Mouse (Mus musculus): ENCODE data around the gene Pik3cb. TPM values are rescaled to one million over a fixed set of nuclear protein-coding genes. Genes with fewer than 3 reads are reported as not detected.

Pik3cb gene
- total and polyA plus RNA-seq, 3 experiments, result 0.98 to 16.8 (median 4.0) TPM

DNA sequence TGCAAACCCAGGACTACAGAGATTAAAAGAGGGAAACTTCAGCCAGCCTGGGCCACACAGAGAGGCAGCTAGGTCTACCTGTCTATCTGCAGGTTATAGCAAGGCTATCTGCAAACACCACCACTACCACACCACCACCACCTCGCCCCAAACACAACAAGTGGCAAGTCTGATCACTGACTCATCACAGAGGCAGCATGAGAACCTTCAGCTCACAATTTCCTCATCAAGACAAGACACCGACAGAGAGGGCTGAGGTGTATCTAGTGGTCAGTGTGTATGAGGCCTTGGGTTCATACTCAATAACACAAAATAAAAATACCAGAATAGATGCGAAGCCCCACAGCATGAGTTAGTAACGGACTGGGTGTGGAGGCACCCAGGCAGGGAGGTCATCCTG is 9.3 kb downstream of the Pik3cb start:
- H3K9me3 ChIP-seq (replicated peaks), result no peaks in the 10 kb centered on the region
- peaks cover 36% of the 10 kb centered on the region for H3K4me1 ChIP-seq (ENCODE audit: insufficient read depth, low read depth, low read length)
- peaks cover 46% of the 10 kb centered on the region for H3K36me3 ChIP-seq (replicated peaks)
- TF ChIP-seq POLR2AphosphoS5 (IDR thresholded peaks at IDR 0.05; ENCODE audit: insufficient replicate concordance, low read depth, low read length) (no peak), TAL1 (conservative IDR thresholded peaks at IDR 0.05; ENCODE audit: low read depth, low read length) (no peak), GATA2 (IDR thresholded peaks at IDR 0.05; ENCODE audit: borderline replicate concordance, low read depth, low read length) (no peak), CTCF (IDR thresholded peaks at IDR 0.05; ENCODE audit: low read depth, low read length) (no peak), GATA1 (IDR thresholded peaks at IDR 0.05; ENCODE audit: borderline replicate concordance, low read length) (no peak)
- ATAC-seq (ENCODE audit: extremely low read depth, insufficient number of reproducible peaks, low FRiP score, poor library complexity, severe bottlenecking) (no peak), DNase-seq (ENCODE audit: low spot score) (no peak)
- H3K4me3 ChIP-seq (ENCODE audit: low read depth, low read length), result no peak overlapping the region
- no peaks in the 10 kb centered on the region for H3K27me3 ChIP-seq (ENCODE audit: insufficient read depth, low read length)

DNA sequence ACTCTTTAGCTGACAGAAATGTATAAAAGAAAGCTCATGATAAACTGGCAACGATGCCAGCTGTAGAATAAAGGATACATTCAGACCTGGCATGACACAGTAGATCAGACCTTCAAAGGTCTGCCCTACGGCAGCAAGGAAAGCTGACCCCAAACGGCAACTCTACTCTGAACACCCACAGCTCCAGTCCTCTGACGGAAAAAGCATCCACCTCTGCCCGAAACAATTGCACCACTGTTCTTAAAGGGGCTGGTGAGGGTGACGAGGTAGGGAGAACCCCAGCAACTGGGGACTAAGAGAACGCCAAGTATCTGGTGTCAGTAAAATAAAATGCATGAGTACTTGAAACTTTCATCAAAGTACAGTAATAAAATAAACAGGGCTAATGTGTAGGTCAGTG is 12.8 kb downstream of the Pik3cb start:
- peaks cover 35% of the 10 kb centered on the region for H3K4me1 ChIP-seq (ENCODE audit: insufficient read depth, low read depth, low read length)
- H3K9me3 ChIP-seq (replicated peaks), result no peaks in the 10 kb centered on the region
- no peak overlapping the region for H3K4me3 ChIP-seq (ENCODE audit: low read depth, low read length)
- H3K27me3 ChIP-seq (ENCODE audit: insufficient read depth, low read length), result no peaks in the 10 kb centered on the region
- DNase-seq (ENCODE audit: low spot score) (no peak), ATAC-seq (ENCODE audit: extremely low read depth, insufficient number of reproducible peaks, low FRiP score, poor library complexity, severe bottlenecking) (no peak)
- no peak for TF ChIP-seq GATA2 (IDR thresholded peaks at IDR 0.05; ENCODE audit: borderline replicate concordance, low read depth, low read length)
- no peak for TF ChIP-seq CTCF (IDR thresholded peaks at IDR 0.05; ENCODE audit: low read depth, low read length)
- no peak for TF ChIP-seq TAL1 (conservative IDR thresholded peaks at IDR 0.05; ENCODE audit: low read depth, low read length)
- TF ChIP-seq GATA1 (IDR thresholded peaks at IDR 0.05; ENCODE audit: borderline replicate concordance, low read length), result no peak
- no peak for TF ChIP-seq POLR2AphosphoS5 (IDR thresholded peaks at IDR 0.05; ENCODE audit: insufficient replicate concordance, low read depth, low read length)
- peaks cover 32% of the 10 kb centered on the region for H3K36me3 ChIP-seq (replicated peaks)

DNA sequence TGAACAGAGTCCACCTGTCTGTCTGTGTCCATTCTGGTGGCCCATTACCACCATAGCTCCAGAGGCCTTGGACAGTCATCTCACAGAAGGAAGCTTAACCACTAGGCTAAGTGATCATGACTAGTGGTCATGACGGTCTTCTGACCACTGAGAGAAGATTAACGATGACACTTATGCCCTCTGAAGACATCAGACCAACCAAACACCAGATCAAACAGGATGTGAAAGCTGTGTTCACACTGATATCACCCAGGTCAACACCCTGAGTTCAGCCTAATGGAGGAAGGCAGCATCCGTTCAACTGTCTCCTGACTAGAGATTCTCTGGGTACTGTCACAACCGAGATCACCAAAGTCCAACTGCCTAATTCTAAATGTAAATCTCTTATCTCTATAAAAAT is 17.7 kb downstream of the Pik3cb start:
- DNase-seq (ENCODE audit: low spot score), result no peak
- TF ChIP-seq POLR2AphosphoS5 (IDR thresholded peaks at IDR 0.05; ENCODE audit: insufficient replicate concordance, low read depth, low read length), result no peak
- TF ChIP-seq GATA1 (IDR thresholded peaks at IDR 0.05; ENCODE audit: borderline replicate concordance, low read length), result no peak
- no peak for TF ChIP-seq CTCF (IDR thresholded peaks at IDR 0.05; ENCODE audit: low read depth, low read length)
- no peak for TF ChIP-seq GATA2 (IDR thresholded peaks at IDR 0.05; ENCODE audit: borderline replicate concordance, low read depth, low read length)
- ATAC-seq (ENCODE audit: extremely low read depth, insufficient number of reproducible peaks, low FRiP score, poor library complexity, severe bottlenecking), result peak; percentile 89

DNA sequence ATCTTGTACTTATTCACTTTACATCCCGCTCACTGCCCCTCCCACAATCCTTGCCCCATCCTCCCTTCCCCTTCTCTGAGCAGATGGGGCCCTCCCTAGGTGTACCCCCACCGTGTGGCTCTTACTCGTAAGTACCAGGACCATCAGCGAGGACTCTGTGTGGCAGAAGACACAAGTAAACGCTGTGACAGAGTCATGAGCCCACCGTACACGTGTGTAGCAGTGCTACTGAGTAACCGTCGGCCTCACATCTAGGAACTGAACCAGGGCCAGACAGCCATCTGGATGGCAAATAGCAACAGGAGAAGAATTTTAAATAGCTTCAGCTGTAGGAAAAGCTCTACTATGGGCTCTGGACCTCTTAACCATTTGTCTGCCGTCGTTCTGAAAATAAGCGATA is 28.0 kb downstream of the Pik3cb start:
- H3K36me3 ChIP-seq (replicated peaks), result peaks cover 48% of the 10 kb centered on the region
- DNase-seq (ENCODE audit: low spot score) (no peak), ATAC-seq (ENCODE audit: extremely low read depth, insufficient number of reproducible peaks, low FRiP score, poor library complexity, severe bottlenecking) (no peak)
- no peak for TF ChIP-seq GATA1 (IDR thresholded peaks at IDR 0.05; ENCODE audit: borderline replicate concordance, low read length)
- no peak for TF ChIP-seq POLR2AphosphoS5 (IDR thresholded peaks at IDR 0.05; ENCODE audit: insufficient replicate concordance, low read depth, low read length)
- no peak for TF ChIP-seq TAL1 (conservative IDR thresholded peaks at IDR 0.05; ENCODE audit: low read depth, low read length)
- TF ChIP-seq GATA2 (IDR thresholded peaks at IDR 0.05; ENCODE audit: borderline replicate concordance, low read depth, low read length), result no peak
- TF ChIP-seq CTCF (IDR thresholded peaks at IDR 0.05; ENCODE audit: low read depth, low read length), result no peak
- H3K9me3 ChIP-seq (replicated peaks), result no peaks in the 10 kb centered on the region
- no peak overlapping the region for H3K4me3 ChIP-seq (ENCODE audit: low read depth, low read length)
- H3K27me3 ChIP-seq (ENCODE audit: insufficient read depth, low read length), result no peaks in the 10 kb centered on the region
- H3K4me1 ChIP-seq (ENCODE audit: insufficient read depth, low read depth, low read length), result peaks cover 17% of the 10 kb centered on the region

More for the DNA sequence above, 17.7 kb downstream of the Pik3cb start:
- Histone ChIP-seq H3K27me3 (ENCODE audit: insufficient read depth, low read length) (no peaks in the 10 kb centered on the region), H3K36me3 (replicated peaks) (peaks cover 53% of the 10 kb centered on the region), H3K4me1 (ENCODE audit: insufficient read depth, low read depth, low read length) (peaks cover 14% of the 10 kb centered on the region), H3K9me3 (replicated peaks) (no peaks in the 10 kb centered on the region), H3K4me3 (ENCODE audit: low read depth, low read length) (no peak overlapping the region)

DNA sequence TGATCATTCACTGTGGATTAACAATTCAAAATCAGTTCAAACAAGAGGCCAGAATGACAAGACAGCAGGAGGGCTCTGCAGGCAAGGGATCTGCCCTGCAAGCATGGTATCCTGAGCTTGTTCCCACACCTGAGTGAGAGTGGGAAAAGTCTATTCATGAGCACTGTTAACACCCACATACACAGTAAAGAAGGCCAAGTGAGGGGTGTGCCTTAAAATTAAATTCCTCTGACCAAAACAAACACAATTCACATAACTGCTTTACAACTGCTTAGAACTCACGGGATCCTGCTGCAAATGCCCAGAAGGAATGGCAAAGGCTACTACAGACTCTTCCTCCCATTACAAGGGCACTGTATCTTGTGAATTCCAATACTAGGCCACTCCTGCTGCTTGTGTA is 29.3 kb downstream of the Pik3cb start:
- DNase-seq (ENCODE audit: low spot score) (no peak), ATAC-seq (ENCODE audit: extremely low read depth, insufficient number of reproducible peaks, low FRiP score, poor library complexity, severe bottlenecking) (no peak)
- Histone ChIP-seq H3K36me3 (replicated peaks) (peaks cover 47% of the 10 kb centered on the region), H3K4me3 (ENCODE audit: low read depth, low read length) (no peak overlapping the region), H3K9me3 (replicated peaks) (no peaks in the 10 kb centered on the region), H3K27me3 (ENCODE audit: insufficient read depth, low read length) (no peaks in the 10 kb centered on the region), H3K4me1 (ENCODE audit: insufficient read depth, low read depth, low read length) (peaks cover 17% of the 10 kb centered on the region)
- TF ChIP-seq GATA1 (IDR thresholded peaks at IDR 0.05; ENCODE audit: borderline replicate concordance, low read length), result no peak
- no peak for TF ChIP-seq GATA2 (IDR thresholded peaks at IDR 0.05; ENCODE audit: borderline replicate concordance, low read depth, low read length)
- no peak for TF ChIP-seq CTCF (IDR thresholded peaks at IDR 0.05; ENCODE audit: low read depth, low read length)
- TF ChIP-seq TAL1 (conservative IDR thresholded peaks at IDR 0.05; ENCODE audit: low read depth, low read length), result no peak
- no peak for TF ChIP-seq POLR2AphosphoS5 (IDR thresholded peaks at IDR 0.05; ENCODE audit: insufficient replicate concordance, low read depth, low read length)

DNA sequence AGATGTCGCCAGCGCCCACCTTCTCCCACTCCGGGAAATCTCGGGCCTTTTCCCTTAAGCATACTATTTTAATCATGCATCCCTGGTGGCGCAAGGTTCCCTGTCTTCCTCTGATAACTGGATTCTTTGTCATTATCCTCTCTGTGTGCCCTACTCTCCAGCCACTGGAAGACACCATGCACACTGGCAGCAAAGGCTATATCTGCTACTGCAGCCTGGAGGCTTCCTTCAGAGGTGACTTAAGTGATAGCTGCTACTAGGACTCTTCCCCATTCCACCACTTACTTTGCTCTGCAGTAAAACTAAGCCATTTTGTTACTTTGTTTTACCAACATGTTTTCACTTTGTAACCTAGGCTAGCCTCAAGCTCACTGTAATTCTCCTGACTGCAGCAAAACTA is 30.2 kb downstream of the Pik3cb start:
- peaks cover 46% of the 10 kb centered on the region for H3K36me3 ChIP-seq (replicated peaks)
- no peak for DNase-seq (ENCODE audit: low spot score)
- H3K4me3 ChIP-seq (ENCODE audit: low read depth, low read length), result no peak overlapping the region
- TF ChIP-seq GATA2 (IDR thresholded peaks at IDR 0.05; ENCODE audit: borderline replicate concordance, low read depth, low read length) (no peak), CTCF (IDR thresholded peaks at IDR 0.05; ENCODE audit: low read depth, low read length) (no peak), POLR2AphosphoS5 (IDR thresholded peaks at IDR 0.05; ENCODE audit: insufficient replicate concordance, low read depth, low read length) (no peak), GATA1 (IDR thresholded peaks at IDR 0.05; ENCODE audit: borderline replicate concordance, low read length) (no peak), TAL1 (conservative IDR thresholded peaks at IDR 0.05; ENCODE audit: low read depth, low read length) (no peak)
- no peaks in the 10 kb centered on the region for H3K27me3 ChIP-seq (ENCODE audit: insufficient read depth, low read length)
- no peaks in the 10 kb centered on the region; the same call in 1 of the 2 replicates for H3K9me3 ChIP-seq (replicated peaks)
- ATAC-seq (ENCODE audit: extremely low read depth, insufficient number of reproducible peaks, low FRiP score, poor library complexity, severe bottlenecking), result no peak
- H3K4me1 ChIP-seq (ENCODE audit: insufficient read depth, low read depth, low read length), result peaks cover 17% of the 10 kb centered on the region
